Mouse (Mus musculus) CH12.LX (cell line): ENCODE measurements around the gene Kcnh2.

Source experiments
- CTCF ChIP-seq, 2 experiments: IDR thresholded peaks in 1 of 2; conservative IDR thresholded peaks in 1 of 2; 2 replicates each; pipeline ENCODE4 v1.5.1; 2011 to 2012; ENCODE audit warnings: low read depth in 2 of 2, low read length in 2 of 2, improper control_type of control experiment in 1 of 2, inconsistent platforms in 1 of 2, mild to moderate bottlenecking in 1 of 2, moderate library complexity in 1 of 2
- E2F4 ChIP-seq: IDR thresholded peaks from 2 replicates; pipeline ENCODE4 v1.6.1; 2011; ENCODE audit warnings: low read depth, low read length, improper control_type of control experiment; ENCODE audit not compliant: insufficient replicate concordance
- MAFK ChIP-seq: IDR thresholded peaks from 2 replicates; pipeline ENCODE4 v1.6.1; 2011; ENCODE audit warnings: low read length, improper control_type of control experiment; ENCODE audit not compliant: insufficient replicate concordance
- POLR2A ChIP-seq: IDR thresholded peaks from 2 replicates; pipeline ENCODE4 v1.6.1; 2011; ENCODE audit warnings: low read depth, mild to moderate bottlenecking, improper control_type of control experiment, low read length
- RAD21 ChIP-seq: IDR thresholded peaks from 2 replicates; pipeline ENCODE4 v1.6.1; 2011; ENCODE audit warnings: low read depth, mild to moderate bottlenecking, low read length, improper control_type of control experiment, moderate library complexity

DNA sequence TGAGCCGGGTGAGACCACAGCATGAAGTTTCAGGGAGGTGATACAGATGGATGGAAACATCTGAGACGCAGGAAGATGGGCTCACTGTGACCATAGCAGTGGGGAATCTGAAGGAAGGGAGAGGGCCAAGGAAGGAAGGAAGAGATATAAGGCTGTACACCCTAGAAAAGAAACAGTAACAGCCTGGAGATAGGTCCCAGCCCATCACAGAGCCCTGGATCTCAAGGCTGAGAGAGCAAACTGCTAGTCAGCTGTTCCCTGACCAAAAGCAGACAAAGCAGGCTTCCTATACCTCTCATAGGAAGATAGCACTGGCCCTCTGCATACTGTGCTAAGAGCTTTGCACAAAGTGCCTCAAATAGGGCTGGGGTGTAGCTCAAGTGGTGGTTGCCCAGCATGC is 27.3 kb upstream of the Kcnh2 start:
- TF ChIP-seq RAD21, result no peak
- TF ChIP-seq CTCF (conservative IDR thresholded peaks at IDR 0.05 in 1 of 2, IDR thresholded peaks at IDR 0.05 in 1 of 2; ENCODE audit: low read depth in 2 of 2, low read length in 2 of 2), result no peak
- no peak for TF ChIP-seq MAFK
- no peak for TF ChIP-seq POLR2A
- TF ChIP-seq E2F4, result no peak
